Mouse (Mus musculus) intestine, embryonic 16.5 days (tissue): ENCODE measurements around the gene Nectin3. TPM values are rescaled to one million over a fixed set of nuclear protein-coding genes. Genes with fewer than 3 reads are reported as not detected.

Experiments
- ATAC-seq: fragments of 200-750 bp; cut with Nextera tagmentation; 2 replicates; pipeline ENCODE4 v1.8.0; 2017; ENCODE audit warnings: moderate TSS enrichment, moderate library complexity
- H3K27ac ChIP-seq: fragments of 300-500 bp; sonication (generic); 2 replicates; pipeline ENCODE4 v1.5.1; 2014; ENCODE audit warnings: mild to moderate bottlenecking, low read length
- H3K27me3 ChIP-seq: fragments of 300-500 bp; sonication (generic); replicated peaks from 2 replicates; pipeline ENCODE4 v1.6.1; 2014; ENCODE audit warnings: low read length, control low read depth, mixed read lengths; ENCODE audit not compliant: control insufficient read depth, insufficient read depth
- H3K36me3 ChIP-seq: fragments of 300-500 bp; sonication (generic); 2 replicates; pipeline ENCODE4 v1.6.1; 2014; ENCODE audit warnings: low read length, control low read depth; ENCODE audit not compliant: control insufficient read depth, insufficient read depth
- H3K4me1 ChIP-seq: fragments of 300-500 bp; sonication (generic); 2 replicates; pipeline ENCODE4 v1.6.1; 2014; ENCODE audit warnings: low read length, control low read depth, mixed read lengths; ENCODE audit not compliant: control insufficient read depth, insufficient read depth
- H3K4me2 ChIP-seq: fragments of 300-500 bp; sonication (generic); 2 replicates; pipeline ENCODE4 v1.6.1; 2014; ENCODE audit warnings: low read depth, low read length, control low read depth
- H3K4me3 ChIP-seq: fragments of 300-500 bp; sonication (generic); 2 replicates; pipeline ENCODE4 v1.5.1; 2014; ENCODE audit warnings: mild to moderate bottlenecking, low read length
- H3K9ac ChIP-seq: fragments of 300-500 bp; sonication (generic); 2 replicates; pipeline ENCODE4 v1.6.1; 2014; ENCODE audit warnings: low read depth, low read length
- H3K9me3 ChIP-seq: fragments of 300-500 bp; sonication (generic); 2 replicates; pipeline ENCODE4 v1.6.1; 2016; ENCODE audit warnings: low read length, control low read depth; ENCODE audit not compliant: control insufficient read depth
- WGBS: fragments of 180-500 bp; shearing (Covaris S2); extraction: QIAGEN DNeasy Blood & Tissue Kit; methylation state at CpG from one replicate; pipeline ENCODE4 v1.1.7; 2014; 5-methylcytosine and 5-hydroxymethylcytosine counted together
- polyA plus RNA-seq: library from polyadenylated mRNA; unstranded; fragments of >200 nt; fragmentation: Nextera tagmentation; extraction: Ambion mirVana; gene quantifications from 2 replicates; pipeline ENCODE4 v1.2.1, GENCODE M21; 2015

Gene Nectin3
- polyA plus RNA-seq, result 12.8 and 14.2 TPM in 2 replicates

GRCm38 (mm10) chr16:46498421-46498789 lies at the start of gene Nectin3:
TSS of gene Nectin3 (minus strand) at chr16:46498525.
- peak within 1 kb of the TSS; percentile 97 for H3K9ac ChIP-seq
- peaks cover 11% of the 10 kb centered on the region for H3K4me1 ChIP-seq
- peak within 1 kb of the TSS; percentile 91 for H3K4me3 ChIP-seq
- no peaks in the 10 kb centered on the region for H3K9me3 ChIP-seq
- no peak for ATAC-seq
- no peaks in the 10 kb centered on the region for H3K36me3 ChIP-seq
- no peaks in the 10 kb centered on the region for H3K27me3 ChIP-seq
- peak within 1 kb of the TSS; percentile 98 for H3K27ac ChIP-seq
- peak within 1 kb of the TSS; percentile 92 for H3K4me2 ChIP-seq
- 4% methylated on average over 4 of the region's 4 CpGs for WGBS

DNA sequence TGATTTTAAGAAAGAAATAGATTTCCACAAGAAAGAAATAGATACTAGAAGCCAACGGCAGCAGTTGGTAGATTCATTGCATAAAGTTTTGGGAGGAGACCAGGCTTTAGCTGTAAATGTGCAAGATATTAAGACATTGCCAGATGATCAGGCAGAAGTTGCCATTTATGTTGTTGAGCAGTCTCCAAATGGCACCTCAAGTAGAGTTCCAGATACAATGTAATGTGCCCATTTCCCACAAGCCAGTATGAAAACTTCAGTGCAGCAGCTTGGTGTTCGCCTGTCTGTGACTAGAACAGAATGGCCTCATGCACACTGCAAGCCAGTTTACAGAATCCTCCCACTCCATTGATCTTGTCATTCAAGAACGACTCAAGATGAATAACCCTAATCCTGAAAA lies 39.8 kb upstream of the Nectin3 start:
- WGBS, result 91% methylated on average over 3 of the region's 3 CpGs
- H3K36me3 ChIP-seq, result no peaks in the 10 kb centered on the region
- no peak overlapping the region for H3K9ac ChIP-seq
- H3K4me2 ChIP-seq, result no peak overlapping the region
- ATAC-seq, result no peak
- H3K4me1 ChIP-seq, result no peaks in the 10 kb centered on the region
- H3K27ac ChIP-seq, result no peak overlapping the region
- no peak overlapping the region for H3K4me3 ChIP-seq
- H3K27me3 ChIP-seq, result no peaks in the 10 kb centered on the region
- H3K9me3 ChIP-seq, result no peaks in the 10 kb centered on the region

GRCm38 (mm10) chr16:46532465-46533254 lies 34.3 kb upstream of the Nectin3 start:
- H3K27me3 ChIP-seq, result no peaks in the 10 kb centered on the region
- H3K9me3 ChIP-seq, result no peaks in the 10 kb centered on the region
- H3K4me2 ChIP-seq, result no peak overlapping the region
- H3K4me3 ChIP-seq, result no peak overlapping the region
- no peaks in the 10 kb centered on the region for H3K36me3 ChIP-seq
- no peak overlapping the region for H3K9ac ChIP-seq
- ATAC-seq, result peak; percentile 84
- H3K27ac ChIP-seq, result no peak overlapping the region
- 61% methylated on average over 5 of the region's 5 CpGs for WGBS
- no peaks in the 10 kb centered on the region for H3K4me1 ChIP-seq

DNA sequence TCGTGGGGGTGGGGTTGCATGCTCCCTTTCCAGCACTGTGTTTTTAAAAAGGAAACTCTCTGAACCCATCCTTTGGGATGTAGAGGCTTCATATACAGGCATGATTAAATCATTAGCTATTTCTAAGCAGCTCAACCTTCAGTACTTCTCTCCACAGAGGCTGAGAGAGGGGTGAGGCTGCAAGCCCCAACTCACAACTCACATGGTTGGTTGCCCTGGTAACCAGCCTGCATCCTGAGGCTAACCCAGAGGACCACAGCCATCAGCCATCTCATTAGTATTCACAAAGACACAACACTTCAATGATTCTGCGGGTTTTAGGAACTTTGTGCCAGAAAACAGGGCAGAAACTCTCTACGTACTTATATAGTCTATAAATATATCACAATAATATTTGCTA lies 32.7 kb upstream of the Nectin3 start:
- H3K9me3 ChIP-seq, result no peaks in the 10 kb centered on the region
- H3K27ac ChIP-seq, result no peak overlapping the region
- no peaks in the 10 kb centered on the region for H3K4me1 ChIP-seq
- H3K4me3 ChIP-seq, result no peak overlapping the region
- no peak for ATAC-seq
- H3K36me3 ChIP-seq, result no peaks in the 10 kb centered on the region
- WGBS, result 77% methylated on average over 3 of the region's 3 CpGs
- H3K9ac ChIP-seq, result no peak overlapping the region
- no peak overlapping the region for H3K4me2 ChIP-seq
- H3K27me3 ChIP-seq, result no peaks in the 10 kb centered on the region

GRCm38 (mm10) chr16:46520885-46521417 lies 22.6 kb upstream of the Nectin3 start:
- no peaks in the 10 kb centered on the region for H3K4me1 ChIP-seq
- no peak overlapping the region for H3K4me3 ChIP-seq
- no peaks in the 10 kb centered on the region for H3K9me3 ChIP-seq
- ATAC-seq, result peak; percentile 69
- no peak overlapping the region for H3K9ac ChIP-seq
- H3K36me3 ChIP-seq, result no peaks in the 10 kb centered on the region
- H3K27me3 ChIP-seq, result no peaks in the 10 kb centered on the region
- 45% methylated on average over 5 of the region's 5 CpGs for WGBS
- no peak overlapping the region for H3K4me2 ChIP-seq
- H3K27ac ChIP-seq, result peak overlapping the region; percentile 54; the same call in 1 of the 2 replicates

- WGBS, result 73% methylated on average over 2 of the region's 2 CpGs
- no peaks in the 10 kb centered on the region for H3K27me3 ChIP-seq
- peak overlapping the region; percentile 27; the same call in 1 of the 2 replicates for H3K27ac ChIP-seq
- no peaks in the 10 kb centered on the region for H3K4me1 ChIP-seq
- no peak overlapping the region for H3K4me2 ChIP-seq
- no peaks in the 10 kb centered on the region for H3K36me3 ChIP-seq
- no peak overlapping the region for H3K9ac ChIP-seq
- no peaks in the 10 kb centered on the region for H3K9me3 ChIP-seq
- H3K4me3 ChIP-seq, result no peak overlapping the region
- ATAC-seq, result peak; percentile 59
Observed at GRCm38 (mm10) chr16:46519606-46520005, 21.3 kb upstream of the Nectin3 start.

DNA sequence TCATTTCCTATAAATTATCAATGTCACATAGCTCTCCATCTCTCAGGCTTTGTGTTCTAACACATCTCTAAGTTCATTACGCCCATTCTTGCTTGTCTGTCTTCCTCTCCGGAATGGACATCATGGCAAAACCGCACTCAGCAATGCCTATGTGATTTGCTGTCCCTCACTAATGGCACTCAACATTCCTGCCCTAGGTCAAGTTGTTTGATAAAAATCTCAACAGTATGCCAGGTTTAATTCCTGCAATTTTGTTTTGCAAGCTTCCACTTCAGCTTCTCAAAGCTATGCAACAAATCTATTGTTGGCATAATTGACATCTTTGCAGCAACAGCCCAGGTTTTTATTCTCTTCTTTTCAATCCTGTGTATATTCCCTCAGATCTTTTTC lies 9.6 kb upstream of the Nectin3 start:
- H3K36me3 ChIP-seq, result no peaks in the 10 kb centered on the region
- no peak overlapping the region for H3K27ac ChIP-seq
- 66% methylated on average over 3 of the region's 3 CpGs for WGBS
- no peak overlapping the region for H3K9ac ChIP-seq
- no peak overlapping the region for H3K4me3 ChIP-seq
- no peaks in the 10 kb centered on the region for H3K4me1 ChIP-seq
- no peak overlapping the region for H3K4me2 ChIP-seq
- no peaks in the 10 kb centered on the region for H3K9me3 ChIP-seq
- no peak for ATAC-seq
- H3K27me3 ChIP-seq, result no peaks in the 10 kb centered on the region

DNA sequence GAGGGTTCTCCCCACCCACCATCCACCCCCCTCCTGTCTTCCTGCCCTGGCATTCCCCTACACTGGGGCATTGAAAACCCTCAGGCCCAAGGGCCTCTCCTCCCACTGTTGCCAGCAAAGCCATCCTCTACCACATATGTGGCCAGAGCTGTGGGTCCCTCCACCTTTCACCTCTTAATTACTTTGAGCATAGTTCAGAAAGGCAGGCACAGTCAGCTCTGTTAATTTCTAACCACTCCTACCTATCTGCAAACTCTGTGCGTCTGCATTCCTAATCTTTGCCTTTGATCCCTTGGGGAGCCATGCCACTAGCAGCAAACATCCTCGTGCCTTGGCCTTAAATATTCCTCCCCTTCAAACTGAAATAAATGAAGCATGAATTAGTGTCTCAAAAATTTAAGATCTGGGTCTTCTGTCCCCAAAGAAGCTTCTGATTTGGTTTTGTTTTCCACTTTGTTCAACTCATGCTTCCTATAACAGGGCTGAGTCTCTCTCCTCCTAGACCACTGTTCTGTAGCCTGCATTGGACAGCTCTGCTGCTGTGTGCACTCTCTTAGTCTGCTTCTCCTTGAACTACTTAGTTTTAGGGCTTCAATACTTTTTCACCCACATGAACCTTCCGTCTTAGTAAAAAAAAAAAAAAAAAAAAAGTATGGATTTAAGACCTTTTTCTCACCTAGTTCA lies 9.1 kb upstream of the Nectin3 start:
- no peaks in the 10 kb centered on the region for H3K36me3 ChIP-seq
- ATAC-seq, result peak; percentile 94
- no peaks in the 10 kb centered on the region for H3K27me3 ChIP-seq
- H3K9me3 ChIP-seq, result no peaks in the 10 kb centered on the region
- peak overlapping the region; percentile 52; the same call in 1 of the 2 replicates for H3K27ac ChIP-seq
- H3K4me2 ChIP-seq, result no peak overlapping the region
- H3K4me1 ChIP-seq, result no peaks in the 10 kb centered on the region
- no peak overlapping the region for H3K4me3 ChIP-seq
- H3K9ac ChIP-seq, result no peak overlapping the region
- WGBS, result 32% methylated on average over 3 of the region's 3 CpGs

- H3K27me3 ChIP-seq, result no peaks in the 10 kb centered on the region
- 81% methylated on average over 4 of the region's 4 CpGs for WGBS
- no peaks in the 10 kb centered on the region for H3K9me3 ChIP-seq
- no peak for ATAC-seq
- H3K4me3 ChIP-seq, result no peak overlapping the region
- H3K4me2 ChIP-seq, result no peak overlapping the region
- H3K9ac ChIP-seq, result no peak overlapping the region
- no peak overlapping the region for H3K27ac ChIP-seq
- no peaks in the 10 kb centered on the region for H3K36me3 ChIP-seq
- no peaks in the 10 kb centered on the region for H3K4me1 ChIP-seq
Observed at GRCm38 (mm10) chr16:46504006-46504405, 5.7 kb upstream of the Nectin3 start.
